Mouse (Mus musculus): ENCODE data around the gene Gtf2i.
A peak's percentile ranks its signal among the peaks of the same experiment; 100 is the strongest.
"Not testable (repeated sequence)": the region's sequence is repeated elsewhere in the genome, so short reads cannot be mapped to it uniquely, and the experiment has no call there.

Gtf2i gene

DNA sequence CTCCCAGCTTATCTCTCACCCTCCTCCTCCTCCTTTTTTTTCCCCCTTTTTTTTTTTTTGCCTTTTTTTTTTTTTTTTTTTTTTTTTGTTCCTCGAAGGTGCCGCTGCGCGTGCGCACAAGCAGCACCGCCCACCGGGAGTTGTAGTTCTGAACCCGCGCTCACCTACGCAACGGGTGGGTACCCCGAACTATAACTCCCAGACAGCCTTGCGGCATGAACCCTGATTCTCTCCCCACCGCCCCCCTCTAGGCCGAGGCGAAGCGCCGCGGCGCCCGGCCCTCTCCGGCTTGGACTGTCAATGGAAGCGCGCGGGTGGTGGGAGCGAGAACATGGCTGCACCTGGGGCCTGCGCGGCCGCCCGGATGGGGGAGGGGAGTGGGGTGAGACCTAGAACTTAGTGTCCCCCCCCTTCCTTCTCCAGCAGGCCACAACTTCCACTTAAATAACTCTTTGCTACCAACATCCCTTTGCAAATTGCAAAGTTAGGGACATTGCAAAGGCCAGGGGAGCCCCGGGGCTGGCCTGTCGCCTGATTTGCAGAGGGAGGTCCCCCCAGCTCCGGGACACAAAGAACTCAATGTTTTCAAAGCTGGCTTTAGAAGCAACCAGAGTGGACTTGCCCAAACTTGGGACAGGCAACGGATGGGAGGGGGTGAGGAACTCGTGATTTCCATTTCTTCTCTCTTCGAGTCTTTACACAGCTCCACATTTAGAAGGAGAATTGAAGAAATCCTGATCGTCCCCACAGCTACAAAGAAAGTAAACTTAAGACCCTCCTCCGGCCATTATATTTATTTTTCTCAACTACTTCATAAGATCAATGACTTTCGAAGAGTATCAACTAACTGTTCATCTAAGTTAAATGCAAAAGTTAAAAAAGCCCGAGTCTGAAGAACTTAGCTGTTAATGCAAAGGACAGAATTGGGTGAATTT lies at the start of gene Gtf2i:
TSS of gene Gtf2i (minus strand) at position 73 of the 935 bp plus-strand sequence.
- DNase-seq (ENCODE audit: low read depth in 2 of 2, low spot score in 2 of 2), result peak; percentile 84 to 86

DNA sequence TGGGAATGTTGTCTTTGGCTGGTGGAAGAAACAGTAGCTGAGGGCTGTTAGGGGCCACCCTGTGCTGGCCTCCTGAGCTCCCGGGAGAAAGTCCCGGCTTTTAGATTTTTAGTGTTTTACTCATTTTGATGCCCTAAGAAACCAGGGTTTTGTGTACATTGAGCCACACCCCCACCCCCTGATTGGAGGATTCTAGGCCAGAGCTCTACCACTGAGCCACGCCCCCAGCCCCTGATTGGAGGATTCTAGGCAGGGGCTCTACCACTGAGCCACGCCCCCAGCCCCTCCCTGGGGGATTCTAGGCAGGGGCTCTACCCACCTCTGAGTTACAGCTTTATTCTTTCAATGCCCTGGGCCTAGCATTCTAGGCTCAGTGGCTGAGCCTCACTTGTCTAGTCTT lies 44.5 kb upstream of the Gtf2i start:
- DNase-seq (ENCODE audit: low read depth in 2 of 2, low spot score in 2 of 2), result no peak

DNA sequence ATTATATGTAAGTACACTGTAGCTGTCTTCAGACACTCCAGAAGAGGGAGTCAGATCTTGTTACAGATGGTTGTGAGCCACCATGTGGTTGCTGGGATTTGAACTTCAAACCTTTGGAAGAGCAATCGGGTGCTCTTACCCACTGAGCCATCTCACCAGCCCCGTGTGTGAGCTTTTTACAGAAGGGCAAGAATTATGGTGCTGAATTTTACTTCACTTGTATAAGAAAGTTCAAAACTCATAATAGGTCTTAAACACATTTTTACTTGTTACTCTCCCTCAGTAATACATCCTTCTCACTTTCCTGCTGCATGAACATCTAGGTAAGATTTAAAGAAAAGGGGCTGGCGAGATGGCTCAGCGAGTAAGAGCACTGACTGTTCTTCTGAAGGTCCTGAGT lies 40.8 kb upstream of the Gtf2i start:
- not testable (repeated sequence) for DNase-seq (ENCODE audit: low read depth in 2 of 2, low spot score in 2 of 2)

DNA sequence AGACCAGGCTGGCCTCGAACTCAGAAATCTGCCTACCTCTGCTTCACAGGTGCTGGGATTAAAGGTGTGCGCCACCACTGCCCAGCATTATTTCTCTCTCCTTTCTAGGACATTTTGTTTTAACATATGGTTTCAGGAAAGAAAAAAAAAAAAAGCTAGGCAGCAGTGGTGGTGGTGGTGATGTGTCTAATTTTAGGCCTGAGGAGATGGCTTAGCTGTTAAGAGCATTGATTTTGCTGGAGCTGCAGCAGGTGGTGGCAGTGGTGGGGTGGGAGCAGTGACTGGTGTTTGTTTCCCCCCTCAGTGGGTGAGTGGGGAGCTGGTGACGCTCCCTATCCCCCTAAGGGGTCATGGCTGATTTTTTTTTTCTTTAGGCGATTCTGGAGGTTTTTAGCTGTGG lies 38.6 kb upstream of the Gtf2i start:
- DNase-seq (ENCODE audit: low read depth in 2 of 2, low spot score in 2 of 2), result no peak

DNA sequence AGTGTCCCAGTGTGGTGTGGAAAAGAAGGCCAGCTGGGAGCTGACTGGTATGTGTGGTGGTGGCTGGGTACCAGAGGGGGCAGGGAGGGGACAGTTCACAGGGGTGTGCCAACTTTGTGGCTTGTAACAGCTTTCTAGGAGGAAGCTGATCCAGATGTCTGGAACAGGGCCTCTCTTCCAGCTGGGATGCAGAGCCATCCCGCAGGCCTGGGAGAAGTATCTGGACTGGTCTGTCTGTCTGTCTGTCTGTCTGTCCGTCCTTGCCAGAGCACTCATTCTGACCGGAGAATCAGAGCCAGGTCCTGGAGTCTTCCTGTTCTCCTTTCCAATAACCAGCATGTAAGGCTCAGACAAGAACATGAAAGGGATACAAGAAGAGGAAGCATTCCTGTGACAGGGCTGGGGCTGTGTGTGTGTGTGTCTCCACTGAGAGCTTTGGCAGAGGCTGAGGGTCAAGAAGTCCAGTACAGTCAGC lies 38.0 kb upstream of the Gtf2i start:
- DNase-seq (ENCODE audit: low read depth in 2 of 2, low spot score in 2 of 2), result no peak

DNA sequence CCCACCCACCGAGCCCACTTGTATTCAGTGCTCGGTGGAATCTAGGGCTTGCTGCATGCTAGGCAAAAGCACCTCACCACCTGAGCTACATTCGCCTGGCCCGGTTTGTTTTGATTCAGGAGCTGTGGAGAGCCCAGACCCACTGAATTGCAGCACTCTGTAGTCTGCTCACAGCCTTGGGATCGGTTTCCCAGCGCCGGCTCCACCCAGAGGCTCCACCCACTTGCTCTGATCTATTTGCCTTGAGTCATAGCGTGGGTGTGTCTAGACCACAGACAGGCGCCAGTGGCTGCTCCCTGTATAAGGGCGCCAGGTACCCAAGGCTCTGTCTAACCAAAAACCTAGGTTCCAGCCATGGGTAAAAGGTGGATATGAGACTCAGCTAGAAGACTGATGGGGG lies 36.1 kb upstream of the Gtf2i start:
- peak; percentile 65 to 78 for DNase-seq (ENCODE audit: low read depth in 2 of 2, low spot score in 2 of 2)

DNA sequence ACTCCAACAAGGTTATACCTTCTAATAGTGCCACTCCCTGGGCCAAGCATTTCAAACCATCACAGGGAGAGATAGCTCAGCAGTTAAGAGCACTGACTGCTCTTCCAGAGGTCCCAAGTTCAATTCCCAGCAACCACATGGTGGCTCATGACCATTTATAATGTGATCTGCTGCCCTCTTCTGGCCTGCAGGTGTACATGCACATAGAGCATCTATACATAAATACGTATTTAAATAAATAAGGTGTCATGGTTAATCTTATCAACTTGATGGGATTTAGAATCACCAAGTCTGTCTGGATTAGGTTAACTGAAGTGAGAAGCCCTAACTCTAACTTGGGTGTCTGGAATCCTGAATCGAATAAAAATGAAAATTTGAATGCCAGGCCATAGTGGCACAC lies 32.5 kb upstream of the Gtf2i start:
- DNase-seq (ENCODE audit: low read depth in 2 of 2, low spot score in 2 of 2), result no peak

DNA sequence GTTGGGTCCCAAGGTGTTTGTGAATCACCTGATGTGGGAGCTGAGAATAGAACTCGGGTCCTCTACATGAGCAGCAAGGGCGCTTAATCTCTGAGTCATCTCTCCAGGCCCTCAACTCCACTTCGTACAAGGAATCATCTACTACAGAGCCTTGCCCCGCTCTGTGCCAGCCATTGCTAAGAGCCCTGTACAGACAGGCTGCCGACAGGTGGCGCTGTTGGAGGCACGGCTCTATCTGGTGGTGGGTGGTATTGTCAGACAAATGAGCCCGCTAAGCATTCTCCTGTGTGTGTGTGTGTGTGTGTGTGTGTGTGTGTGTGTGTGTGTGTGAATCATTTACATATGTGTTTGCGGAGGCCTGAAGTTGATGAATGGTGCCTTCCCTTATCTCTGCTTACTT lies 30.9 kb upstream of the Gtf2i start:
- DNase-seq (ENCODE audit: low read depth in 2 of 2, low spot score in 2 of 2), result peak; percentile 49 to 52

DNA sequence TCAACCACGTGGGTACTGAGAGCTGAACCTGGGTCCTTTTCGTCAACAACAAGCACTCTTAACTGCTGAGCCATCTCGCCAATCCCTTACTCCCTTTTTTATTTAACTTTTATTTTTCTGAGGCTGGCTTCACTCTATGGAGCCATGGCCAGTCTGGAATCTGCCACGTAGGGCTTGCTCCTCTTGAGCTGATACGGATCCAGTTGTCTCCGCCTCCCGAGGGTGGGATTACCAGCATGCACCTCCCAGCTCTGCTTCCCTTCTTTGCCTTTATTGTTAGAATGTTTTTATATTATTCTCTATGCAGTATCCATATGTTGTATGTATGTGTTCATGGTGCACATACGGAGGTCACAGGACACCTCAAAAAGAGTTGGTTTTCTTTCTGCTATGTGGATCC lies 29.5 kb upstream of the Gtf2i start:
- DNase-seq (ENCODE audit: low read depth in 2 of 2, low spot score in 2 of 2), result no peak

DNA sequence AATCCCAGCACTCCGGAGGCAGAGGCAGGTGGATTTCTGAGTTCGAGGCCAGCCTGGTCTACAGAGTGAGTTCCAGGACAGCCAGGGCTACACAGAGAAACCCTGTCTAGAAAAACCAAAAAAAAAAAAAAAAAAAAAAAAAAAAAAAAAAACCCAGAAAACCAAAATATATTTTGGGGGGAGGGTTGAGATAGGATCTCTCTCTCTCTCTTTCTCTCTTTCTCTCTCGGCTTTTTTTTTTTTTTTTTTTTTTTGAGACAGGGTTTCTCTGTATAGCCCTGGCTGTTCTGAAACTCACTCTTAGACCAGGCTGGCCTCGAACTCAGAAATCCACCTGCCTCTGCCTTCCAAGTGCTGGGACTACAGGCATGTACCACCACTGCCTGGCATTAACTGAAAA lies 29.0 kb upstream of the Gtf2i start:
- not testable (repeated sequence) for DNase-seq (ENCODE audit: low read depth in 2 of 2, low spot score in 2 of 2)

DNA sequence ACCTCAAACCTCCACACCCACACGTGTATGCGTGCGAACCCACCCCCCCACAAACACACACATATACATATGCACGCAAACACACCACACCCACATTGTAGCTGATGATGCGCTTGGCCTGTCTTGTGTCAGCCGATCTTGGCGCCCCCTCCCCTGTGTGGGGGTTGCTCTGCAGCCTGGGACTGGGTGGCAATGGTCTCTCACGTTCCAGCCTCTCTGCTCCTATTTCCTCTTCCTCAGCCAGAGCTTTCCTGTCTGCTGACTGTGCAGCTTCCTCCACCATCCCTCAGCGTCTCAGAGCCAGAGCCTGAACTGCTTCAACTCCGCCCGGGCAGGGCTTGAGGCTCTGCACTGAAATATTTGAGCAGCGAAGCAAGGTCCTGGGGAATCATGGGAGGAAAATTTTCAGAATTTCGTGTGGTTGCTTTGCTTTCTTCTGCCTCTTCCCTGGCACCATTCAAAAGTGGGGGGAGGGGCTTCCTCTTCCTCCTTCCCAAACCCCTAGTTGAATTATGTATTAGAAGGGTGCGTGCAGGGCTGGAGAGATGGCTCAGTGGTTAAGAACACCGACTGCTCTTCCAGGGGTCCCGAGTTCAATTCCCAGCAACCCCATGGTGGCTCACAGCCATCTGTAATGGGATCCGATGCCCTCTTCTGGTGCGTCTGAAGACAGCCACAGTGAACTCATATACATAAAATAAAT lies 28.1 kb upstream of the Gtf2i start:
- no peak for DNase-seq (ENCODE audit: low read depth in 2 of 2, low spot score in 2 of 2)

DNA sequence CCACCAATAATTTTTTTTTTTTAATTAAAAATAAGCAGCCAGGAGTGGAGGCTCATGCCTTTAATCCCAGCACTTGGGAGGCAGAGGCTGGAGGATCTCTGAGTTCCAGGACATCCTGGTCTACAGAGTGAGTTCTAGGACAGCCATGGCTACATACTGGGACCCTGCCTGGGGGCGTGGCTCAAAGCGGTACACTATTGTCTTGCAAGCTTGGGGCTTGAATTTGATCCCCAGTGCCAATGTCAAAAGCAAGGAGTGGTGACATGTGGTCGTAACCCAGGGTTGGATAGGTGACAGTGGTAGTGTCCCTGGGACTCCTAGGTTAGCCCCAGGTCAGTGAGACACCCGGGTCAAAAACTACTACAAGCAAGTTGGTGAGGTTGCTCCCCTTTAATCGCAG lies 27.2 kb upstream of the Gtf2i start:
- no peak for DNase-seq (ENCODE audit: low read depth in 2 of 2, low spot score in 2 of 2)

DNA sequence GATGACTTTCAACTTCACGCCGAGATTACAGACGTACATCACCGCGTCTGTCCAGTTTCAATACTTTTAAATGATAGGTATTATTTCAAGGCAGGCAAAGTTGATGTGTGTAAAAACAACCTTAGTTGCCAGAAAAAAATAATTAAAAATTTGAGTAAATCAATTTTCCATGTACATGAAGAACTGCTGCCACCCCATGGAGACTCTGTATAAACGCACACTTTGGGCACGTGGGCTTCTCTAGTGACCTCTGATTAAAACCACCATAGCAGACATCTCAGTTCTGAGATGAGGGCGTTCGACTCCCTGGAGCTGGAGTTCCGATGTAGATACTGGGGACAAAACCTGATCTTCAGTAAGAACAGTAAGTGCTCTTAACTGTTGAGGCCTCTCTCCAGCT lies 26.8 kb upstream of the Gtf2i start:
- peak; percentile 18 to 38 for DNase-seq (ENCODE audit: low read depth in 2 of 2, low spot score in 2 of 2)

DNA sequence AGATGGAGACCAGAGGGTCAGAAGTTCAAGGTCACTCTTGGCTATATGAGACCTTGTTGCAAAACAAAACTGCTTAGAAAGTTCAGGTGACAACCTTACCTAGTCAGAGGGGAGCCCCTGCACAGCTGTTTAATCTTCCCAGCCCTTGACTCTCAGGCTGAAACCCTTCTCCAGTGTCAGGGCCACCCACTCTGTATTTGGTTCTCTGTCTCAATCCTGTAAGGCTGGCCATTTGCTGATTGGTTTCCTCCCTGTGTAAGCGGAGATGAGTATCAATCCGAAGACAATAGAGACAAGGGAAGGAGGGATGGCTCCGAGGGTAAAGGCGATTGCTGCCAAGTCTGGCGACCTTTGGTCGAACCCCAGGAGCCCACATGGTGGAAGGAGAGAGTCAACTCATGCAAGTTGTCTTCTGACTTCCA lies 25.6 kb upstream of the Gtf2i start:
- no peak for DNase-seq (ENCODE audit: low read depth in 2 of 2, low spot score in 2 of 2)

DNA sequence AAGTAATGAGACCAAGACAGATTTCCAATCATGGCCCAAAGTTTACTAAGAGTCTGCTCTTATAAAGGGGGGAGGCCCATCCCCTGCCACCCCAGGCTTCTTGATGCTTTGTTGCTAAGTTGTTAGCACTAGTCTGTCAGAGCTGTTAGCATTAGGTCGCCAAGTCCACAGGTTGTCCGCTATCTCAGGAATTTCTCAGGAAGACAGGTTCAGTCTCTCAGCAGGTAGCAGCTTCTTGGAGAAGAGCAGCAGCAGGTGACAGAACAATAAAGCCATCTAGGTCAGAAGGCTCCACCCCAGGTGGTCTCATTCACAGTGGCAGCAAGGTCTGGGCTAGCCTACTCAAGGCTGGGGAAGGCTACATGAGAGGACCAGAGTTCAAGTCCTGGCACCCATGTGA lies 22.5 kb upstream of the Gtf2i start:
- not testable (repeated sequence) for DNase-seq (ENCODE audit: low read depth in 2 of 2, low spot score in 2 of 2)

DNA sequence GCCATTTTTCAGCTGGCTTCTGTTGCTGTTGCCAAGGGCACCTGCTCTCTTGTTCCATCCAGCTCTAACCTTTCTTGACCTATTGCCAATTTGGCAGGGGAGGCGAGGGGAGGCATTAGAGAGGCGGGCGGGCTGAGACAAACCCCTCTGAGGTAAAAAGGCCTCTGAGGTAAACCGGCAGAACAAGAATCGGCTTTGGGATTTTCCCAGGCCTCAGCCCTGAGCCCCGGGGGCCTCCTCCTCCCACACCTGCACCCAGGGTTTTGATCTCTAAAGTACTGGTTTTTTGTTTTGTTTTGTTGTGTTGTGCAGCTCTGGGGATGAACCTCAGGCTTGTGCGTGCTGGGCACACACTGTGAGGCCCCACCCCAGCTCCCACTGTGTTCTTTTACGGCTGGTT lies 18.2 kb upstream of the Gtf2i start:
- DNase-seq (ENCODE audit: low read depth in 2 of 2, low spot score in 2 of 2), result peak; percentile 39 to 51

DNA sequence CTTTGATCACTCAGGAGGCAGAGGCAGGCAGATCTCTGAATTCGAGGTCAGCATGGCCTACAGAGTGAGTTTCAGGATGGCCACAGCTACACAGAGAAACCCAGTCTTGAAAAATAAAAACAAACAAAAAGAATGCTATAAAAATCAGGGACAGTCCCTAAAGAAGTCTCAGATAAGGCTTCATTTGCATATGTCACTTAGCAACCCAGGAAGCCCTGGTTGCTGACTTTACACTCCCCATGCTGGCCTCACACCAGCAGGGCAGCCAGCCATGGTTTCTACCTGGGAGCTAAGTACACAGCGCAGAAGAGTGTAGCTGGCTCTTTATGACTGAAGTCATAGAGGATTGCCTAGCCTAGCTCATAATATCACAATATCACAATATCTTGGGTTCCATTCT lies 15.5 kb upstream of the Gtf2i start:
- DNase-seq (ENCODE audit: low read depth in 2 of 2, low spot score in 2 of 2), result no peak

DNA sequence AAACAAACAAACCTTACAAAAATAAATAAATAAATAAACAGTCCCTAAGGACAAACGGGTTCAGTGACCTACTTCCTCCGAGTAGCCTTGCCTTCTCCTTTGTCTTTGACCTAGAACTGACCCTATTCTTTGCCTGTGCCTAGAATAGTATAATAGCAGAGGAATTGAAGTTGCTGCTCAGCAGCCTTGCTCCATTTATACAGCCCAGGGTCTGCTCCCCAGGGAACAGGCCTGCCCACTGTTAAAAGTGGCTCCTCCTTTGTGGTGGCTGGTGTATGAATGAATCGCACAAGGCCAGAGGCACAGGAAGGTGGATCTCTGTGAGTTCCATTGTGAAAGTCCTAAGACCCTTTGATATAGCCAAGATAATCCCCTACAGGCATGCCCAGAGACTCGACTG lies 14.8 kb upstream of the Gtf2i start:
- no peak for DNase-seq (ENCODE audit: low read depth in 2 of 2, low spot score in 2 of 2)

DNA sequence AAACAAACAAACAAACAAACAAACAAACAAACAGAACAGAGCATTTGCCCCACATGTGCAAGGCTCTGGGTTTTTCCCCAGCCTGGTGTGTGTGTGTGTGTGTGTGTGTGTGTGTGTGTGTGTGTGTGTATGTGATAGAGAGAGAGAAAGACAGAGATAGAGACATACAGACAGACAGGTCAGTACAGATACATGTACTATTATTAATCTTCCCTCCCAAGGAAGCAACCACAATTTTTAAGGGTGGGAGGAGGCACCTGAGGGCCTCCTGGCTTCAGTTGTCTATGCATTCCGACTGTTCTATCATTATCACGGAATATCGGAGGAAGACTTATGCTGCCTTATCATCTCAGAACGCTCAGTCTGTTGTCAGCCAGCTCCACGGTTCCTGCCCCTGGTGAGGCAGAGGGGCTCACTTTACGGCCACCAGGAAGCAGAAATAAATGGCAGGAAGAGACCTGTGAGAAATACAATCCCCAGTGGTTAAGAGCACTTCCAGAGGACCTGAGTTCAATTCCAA lies 14.0 kb upstream of the Gtf2i start:
- no peak for DNase-seq (ENCODE audit: low read depth in 2 of 2, low spot score in 2 of 2)

DNA sequence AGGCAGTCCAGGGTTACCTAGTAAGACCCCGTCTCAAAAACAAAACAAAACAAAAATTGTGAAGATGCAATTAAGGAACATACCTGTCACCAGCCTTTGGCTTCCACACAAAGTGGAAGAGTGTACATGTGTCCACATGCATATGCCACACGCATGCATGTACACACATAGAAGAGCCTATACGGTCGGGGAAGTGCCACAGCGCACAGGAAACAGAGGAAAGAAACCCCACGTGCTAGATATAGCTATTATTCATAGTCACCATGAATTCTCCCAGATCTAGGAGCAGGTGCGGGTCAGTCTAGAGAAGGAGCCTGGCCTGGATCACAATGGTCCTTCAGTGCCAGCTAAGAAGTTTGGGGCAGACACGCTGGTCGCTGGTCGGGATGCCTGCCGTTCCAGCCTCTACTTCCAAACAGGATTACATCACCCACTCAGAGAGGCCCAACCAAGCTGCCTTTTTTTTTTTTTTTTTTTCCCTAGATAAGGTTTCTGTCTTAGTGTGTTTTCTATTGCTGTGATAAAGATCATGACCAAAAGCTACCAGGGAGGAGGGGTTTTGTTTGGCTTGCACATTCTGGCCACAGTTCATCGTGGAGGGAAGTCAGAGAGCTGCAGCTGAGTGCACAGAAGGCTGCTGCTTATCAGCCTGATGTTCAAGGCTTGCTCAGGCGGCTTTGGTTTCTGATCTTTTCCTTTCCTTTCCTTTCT lies 11.5 kb upstream of the Gtf2i start:
- DNase-seq (ENCODE audit: low read depth in 2 of 2, low spot score in 2 of 2), result no peak

DNA sequence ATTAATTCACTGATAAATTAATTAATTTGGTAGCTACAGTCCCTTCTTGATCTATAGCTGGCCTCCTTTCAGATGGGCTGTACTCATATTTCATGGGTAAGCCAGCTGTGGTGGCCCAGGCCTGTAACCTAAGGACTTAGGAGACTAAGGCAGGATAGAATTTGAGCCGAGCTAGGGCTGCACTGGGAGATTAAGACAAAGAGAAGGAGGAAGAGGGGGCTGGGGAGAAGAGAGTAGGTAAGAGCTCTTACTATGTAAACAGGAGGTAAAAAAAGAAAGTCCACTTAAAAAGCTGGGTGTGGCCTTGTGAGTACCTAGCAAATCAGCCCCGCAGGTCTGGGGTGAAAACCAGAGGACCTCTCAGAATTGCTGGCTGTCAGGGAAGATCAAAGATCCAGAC lies 9.3 kb upstream of the Gtf2i start:
- no peak for DNase-seq (ENCODE audit: low read depth in 2 of 2, low spot score in 2 of 2)

All from CD8-positive naive resting alpha-beta T cell, adult 2 months (primary cell).